Mouse (Mus musculus) T-helper 1 cell (primary cell): ENCODE measurements at regions not wholly inside any gene's neighbourhood (a gene's known extent, or its start where the extent isn't known, plus 50 kb on each side); places are given as distances from the start of the nearest gene placed in this dataset.

Experiments used
- in situ Hi-C: fragments of 300-600 bp; cut with MboI, MseI; formaldehyde crosslinking; loops from one replicate; pipeline ENCODE4 v1.15.1; 2025; ENCODE audit warnings: high pct_unique_total_duplicates

DNA sequence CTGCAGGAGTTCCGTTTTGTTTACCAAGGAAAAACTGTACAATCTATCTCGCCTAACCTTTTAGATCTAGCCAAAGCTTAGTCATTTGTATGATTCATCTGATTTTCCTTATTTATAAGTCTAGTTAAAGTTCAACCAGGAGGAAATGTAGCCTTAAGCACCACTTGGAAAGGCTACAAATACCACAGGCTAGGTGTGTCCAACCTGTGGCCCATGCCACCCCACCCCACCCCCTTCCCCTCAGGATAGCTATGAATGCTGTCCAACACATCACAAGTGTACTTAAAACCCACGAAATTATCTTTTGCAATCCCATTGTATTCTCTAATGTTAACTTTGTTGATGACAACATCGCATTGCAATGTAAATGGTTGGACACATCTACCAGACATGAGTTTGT, 102.9 kb upstream of the Klf14 start:
- in situ Hi-C loops = no loop called here

DNA sequence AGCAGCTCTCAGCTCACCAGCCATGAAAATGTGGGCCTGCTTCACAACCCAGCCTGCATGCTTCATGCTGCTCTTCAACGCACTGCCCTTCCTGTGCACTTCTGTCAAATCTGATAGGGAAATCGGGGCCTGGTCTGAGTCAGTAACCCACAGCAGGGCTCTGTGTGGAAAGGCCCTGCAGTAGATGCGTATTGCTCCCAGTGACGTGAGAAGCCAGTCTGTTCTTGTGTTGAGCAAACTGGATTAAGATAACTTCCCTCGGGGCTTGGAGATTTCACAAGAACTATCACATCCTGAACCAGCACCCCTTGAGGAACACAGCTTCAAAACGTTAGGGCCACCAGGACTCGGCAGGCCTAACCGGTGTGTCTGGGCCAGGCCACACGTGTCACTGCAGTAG, 106.5 kb upstream of the Klf14 start:
- in situ Hi-C loops = no loop called here

DNA sequence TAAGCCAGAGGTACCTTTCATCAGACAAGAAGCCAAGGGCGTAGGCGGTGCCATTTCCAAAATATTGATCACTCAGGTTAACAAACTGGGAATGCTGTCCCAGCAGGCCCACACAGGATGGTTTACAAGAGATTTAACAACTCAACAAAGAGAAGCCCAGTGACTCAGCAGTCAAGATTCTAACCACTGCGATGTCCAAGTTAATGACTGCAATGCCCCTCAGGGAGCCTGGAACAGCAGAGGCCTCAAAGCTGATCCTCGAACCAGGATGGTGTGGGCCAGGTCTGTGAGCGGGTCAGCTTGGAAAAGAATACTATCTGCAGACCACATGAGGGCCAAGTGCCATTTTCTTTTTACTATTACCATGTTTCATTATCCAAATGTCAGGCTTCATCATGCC, 108.0 kb upstream of the Klf14 start:
- in situ Hi-C loops = no loop called here

DNA sequence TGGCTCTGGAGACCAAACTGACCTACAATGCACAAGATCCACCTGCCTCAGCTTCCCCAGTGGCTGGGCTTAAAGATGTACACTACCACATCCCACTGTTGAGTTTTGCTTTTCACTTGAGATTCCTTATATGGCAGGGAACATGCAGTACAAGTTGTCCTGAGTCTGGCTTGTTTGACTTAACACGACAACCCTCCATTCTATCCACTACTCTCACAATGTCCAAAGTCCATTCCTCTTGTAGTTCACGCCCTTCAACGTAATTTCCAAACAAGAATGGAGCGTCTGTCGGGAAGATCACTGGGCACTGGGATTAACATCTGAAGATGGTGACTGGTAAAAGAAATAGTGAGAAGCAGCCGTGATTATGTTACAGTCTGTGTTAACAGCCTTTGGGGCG, 108.6 kb upstream of the Klf14 start:
- in situ Hi-C loops = no loop called here

DNA sequence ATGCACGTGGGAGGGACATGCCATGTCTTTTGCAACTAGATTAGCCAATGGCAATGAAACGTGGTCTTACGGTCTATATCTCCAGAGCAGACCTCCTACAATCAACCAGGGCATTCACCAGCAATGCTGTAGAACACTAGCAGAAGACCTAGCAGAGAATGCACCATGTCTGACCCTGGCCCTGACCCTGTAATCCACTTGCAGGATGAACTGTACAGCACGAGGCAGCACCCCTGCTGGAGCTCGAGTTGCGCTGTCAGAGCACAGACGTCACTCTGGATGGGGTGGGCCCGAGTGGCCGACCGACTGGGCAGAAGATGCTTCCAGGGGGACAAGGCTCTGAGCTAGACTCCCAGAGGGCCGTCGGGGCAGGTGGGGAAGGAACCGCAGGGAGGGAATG, 110.4 kb upstream of the Klf14 start:
- in situ Hi-C loops = no loop called here

DNA sequence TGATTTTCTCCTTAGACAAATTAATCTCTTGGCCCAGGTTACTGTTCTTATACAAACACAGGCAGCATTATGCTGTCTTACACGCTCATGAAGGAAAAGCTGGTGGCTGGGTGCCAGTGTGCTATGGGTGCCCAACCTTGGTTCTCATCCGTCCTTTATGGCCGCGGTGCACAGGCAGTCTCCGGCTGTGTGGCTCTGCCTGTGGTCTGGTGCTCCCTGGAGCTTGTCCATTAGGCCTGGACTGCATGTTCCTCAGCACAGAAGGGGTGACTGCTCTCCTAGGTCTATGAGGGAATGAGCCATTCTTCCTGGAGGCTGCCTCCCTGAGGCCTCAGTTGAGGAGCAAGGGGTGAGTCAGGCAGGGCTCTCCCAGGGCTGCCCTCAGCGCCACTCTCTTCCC, 111.7 kb upstream of the Klf14 start:
- in situ Hi-C loops = no loop called here

DNA sequence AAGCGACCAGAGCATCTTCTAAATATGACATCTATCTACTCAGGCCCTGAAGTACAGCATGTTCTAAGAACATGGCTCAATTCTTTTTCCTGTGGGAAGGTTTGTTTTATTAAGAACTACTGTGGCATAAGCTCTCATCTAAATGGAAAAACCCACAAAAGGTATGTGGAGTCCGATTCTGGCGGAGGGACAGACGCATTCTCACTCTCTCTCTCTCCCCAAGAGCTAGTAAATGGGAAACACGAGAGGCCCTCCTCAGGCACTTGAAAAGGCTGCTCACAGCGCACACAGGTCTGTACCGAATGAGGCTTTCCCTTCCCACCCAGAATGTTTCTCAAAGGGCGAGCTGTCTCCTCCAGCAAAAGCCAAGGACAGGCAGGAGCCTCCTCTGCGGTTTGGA, 112.1 kb upstream of the Klf14 start:
- in situ Hi-C loops = no loop called here

DNA sequence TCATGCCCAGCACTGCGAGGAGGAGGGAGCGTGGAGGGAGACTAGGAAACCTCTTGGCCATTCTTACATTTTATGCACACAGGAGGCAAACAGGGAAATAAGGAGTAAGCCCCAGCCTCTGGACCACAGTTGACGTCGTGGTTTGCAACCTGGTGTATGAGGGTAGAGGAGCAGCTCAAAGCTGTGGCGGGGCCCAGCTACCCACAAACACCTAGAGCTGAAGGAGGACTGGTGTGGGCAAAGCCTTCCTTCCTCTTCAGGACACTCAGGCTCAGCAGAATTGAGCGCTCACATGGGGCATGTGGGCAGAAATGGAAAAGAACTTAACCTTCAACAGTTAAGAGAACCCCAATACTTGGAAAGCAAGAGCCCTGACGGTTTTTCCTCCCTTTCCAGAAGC, 113.2 kb upstream of the Klf14 start:
- in situ Hi-C loops = no loop called here

DNA sequence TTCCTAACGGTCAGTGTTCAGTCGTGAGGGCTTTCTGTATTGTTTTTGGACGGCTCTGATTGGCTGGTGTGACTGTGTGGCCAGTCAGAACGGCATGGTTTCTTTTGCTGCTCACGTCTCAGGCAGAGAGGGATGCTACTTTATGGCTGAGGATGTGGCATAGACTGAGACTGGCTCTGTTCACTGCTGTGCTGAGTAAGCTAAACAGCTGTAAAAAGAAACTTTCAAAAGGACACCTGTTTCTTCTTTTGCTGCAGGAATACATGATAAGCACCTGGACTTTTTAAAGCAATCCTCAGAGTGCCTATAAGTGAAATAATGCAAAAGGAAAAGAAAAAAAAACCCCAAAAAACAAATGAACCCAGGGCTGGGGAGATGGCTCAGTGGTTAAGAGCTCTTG, 113.7 kb upstream of the Klf14 start:
- in situ Hi-C loops = no loop called here

DNA sequence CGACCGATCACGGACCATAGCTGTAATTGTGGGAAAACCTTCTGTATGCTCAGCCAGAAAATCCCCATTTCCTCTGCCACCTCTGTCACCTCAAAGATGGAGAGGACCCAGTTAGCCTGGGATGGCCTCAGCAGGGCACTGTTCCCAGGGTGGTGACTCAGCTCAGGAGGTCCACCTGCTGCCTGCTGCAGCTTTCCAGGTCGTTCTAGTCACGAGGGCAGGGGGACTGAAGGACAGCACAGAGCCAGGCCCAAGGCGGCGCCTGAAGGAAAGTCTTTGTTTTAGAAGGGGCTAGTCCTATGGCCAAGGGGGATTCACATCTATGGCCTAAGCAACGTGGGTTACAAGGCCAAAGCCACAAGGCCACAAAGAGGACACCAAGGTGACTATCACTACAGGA, 114.5 kb upstream of the Klf14 start:
- in situ Hi-C loops = no loop called here

DNA sequence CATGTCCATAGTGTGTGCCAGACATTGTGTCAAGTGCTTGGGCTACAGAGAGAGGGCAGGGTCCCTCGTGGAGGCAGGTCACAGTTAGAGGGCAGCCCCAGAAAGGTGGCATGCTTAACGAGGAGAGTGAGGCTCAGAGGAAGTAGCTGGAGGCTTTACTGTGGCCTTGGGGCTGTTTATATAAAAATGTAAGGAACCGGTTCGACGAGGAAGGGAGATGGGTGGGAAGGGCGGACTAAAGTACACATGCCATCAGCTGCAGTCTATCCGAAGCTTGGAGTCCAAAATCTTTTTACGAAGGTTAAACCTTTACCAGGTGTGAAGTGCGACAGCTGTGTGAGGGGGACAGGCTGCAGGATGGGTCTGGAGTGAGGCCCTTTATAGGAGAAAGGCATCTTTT, 115.5 kb upstream of the Klf14 start:
- in situ Hi-C loops = no loop called here

DNA sequence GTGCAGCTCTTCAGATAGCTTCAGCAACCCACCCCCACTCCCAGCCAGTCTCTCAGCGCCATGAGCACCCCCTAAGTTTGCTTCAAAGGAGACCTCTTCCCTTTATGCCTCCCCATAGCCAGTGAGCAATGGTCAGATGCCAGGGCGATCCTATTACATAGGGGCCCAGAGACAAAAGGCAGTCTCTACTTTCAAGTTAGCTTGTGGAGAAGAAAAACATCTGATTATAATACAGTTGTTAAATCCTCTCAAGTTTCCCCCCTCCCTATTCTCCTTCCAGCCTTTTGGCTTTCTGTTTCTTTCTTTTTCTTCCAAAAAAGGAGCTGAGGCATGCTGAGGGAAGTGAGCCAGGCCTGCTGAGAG, 116.3 kb upstream of the Klf14 start:
- in situ Hi-C loops = no loop called here

DNA sequence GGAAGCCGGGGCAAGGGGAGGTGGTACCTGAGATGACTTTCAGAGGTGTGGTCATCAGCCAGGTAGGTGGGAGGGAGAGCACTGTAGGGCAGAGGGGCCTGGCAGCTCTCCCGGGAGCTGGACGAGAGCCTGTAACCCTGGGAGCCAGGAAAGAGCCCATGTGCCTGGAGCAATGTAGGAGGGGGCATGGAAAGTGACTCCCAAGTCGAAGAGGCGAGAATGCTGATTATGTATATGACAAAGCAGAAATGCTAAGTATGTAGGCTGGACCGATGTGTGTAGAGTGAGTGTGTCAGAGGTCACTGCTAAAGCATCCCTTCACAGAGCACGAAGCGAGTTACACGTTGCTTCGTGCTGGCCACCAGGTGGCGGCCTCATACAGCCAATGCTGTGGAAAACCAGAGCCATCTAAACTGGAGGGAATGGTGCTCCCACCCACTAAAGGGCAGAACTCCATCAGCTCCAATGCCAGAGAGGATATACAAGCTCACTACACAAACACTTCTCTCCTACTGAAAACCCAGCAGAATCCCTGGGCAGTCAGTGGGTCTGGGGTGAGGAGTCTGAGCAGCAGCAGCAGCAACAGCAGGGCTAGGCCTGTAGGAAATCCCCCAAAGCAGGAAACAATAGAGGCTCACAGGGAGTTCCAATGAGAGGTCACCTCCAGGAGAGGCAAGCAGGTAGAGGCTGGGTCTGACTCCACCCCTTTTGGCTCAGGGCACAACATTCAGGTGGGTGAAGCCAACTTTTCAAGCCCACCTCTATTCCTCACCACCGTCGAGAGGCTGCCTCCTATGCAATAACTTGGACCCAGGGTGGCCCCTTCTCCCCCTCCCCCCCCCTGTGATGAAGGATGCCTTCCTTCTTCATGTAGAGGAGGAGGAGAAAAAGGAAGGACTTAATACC, 116.9 kb upstream of the Klf14 start:
- in situ Hi-C loops = no loop called here

DNA sequence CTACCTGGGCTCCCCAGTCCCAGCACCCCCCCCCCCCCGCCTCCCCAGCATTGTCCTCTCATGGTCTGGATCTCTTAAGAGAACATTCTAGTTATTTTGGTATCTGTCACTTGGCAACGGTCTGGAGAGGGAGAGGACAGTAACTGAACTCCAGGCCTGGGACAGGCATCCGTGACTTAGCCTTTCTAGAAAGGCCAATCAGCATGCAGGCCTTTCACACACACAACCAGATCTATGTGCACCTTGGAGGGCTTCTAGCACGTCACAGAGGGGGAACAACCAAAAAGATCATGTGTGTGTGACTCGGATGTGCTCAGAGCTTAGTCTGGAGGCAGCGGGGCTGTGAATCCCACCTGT, 117.6 kb upstream of the Klf14 start:
- in situ Hi-C loops = no loop called here

DNA sequence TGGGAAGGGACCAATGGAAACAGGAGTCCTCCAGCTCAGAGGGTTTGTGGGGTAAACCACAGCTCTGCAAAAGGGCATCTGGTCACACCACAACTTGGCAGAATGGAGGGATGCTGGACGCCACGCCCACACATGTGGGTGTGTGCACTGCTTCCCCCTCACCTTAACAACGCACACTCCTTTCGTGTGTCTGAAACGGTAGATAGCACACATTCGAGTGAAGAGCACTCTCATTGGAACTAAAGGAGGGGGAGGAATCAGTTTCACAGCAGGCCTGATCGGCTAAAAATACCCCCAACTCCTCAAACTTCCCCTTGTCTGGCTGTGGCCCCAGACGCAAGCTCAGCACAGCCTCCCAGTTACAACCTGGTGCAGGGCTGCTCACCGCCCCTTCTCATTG, 118.3 kb upstream of the Klf14 start:
- in situ Hi-C loops = no loop called here

DNA sequence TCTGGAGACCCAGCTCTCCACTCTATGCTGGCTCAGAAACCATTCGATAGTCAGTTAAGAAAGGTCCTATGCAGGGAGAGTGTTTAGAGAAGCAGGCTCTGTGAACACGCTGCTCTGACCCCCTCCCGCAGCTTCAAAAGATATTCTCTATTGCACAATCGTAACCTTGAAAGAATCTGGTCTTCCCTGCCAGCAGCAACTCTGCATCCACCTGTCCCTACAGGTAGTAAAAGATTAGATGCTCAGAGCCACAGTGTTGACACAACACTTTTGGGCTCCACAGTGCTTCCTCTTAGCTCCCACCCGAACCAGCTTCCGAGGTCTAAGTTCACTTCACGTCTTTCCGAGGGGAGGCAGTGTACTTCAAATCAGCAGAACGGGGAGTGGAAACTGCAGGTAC, 118.9 kb upstream of the Klf14 start:
- in situ Hi-C loops = no loop called here

DNA sequence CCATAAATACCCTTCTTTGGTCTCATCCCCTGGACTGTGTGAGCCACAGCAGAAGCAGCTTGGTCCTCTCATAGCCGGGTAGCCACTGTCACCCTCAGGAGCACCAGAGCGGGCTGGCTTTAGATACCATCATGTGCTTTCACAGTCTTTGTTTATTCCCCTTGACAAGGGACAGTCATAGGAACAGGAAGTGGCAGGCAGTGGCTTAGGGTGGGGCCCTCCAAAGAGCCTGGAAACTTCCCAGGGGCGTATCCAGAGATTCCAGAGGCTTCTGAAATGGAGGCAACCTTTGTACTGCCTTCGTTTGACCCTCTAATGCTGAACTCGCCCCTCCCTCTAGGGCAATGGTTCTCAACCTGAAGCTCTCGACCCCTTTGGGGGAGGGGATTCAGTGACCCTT, 119.5 kb upstream of the Klf14 start:
- in situ Hi-C loops = no loop called here

DNA sequence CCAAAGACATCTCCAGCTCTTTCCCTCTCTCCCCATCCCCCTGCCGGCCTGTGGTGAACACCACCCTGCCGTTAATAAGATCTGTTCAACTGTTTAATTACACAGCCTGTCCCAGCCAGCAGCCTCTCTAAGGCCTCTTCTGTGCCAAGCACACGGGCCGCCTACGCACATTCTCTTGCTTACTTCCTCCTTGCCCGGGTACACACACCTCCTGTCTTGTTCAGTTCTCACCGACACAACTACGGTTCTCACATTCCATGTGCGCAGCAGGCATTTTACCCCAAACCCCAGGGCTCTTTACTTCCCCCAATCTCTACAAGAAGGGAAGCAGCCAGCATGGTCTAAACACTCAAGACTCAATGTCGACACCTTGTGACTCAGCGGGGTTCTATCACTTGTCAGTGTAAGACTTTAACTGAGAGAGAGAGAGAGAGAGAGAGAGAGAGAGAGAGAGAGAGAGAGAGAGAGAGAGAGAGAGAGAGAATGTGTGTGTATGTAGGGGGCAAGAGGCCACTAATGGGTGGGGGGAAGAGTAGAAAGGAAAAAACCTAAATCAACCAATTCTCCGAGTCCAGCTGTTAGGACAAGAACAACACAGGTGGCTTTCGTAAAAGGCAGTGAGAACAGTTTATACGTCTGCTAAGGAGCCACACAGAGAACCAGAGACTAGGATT, 120.8 kb upstream of the Klf14 start:
- in situ Hi-C loops = loop anchor here (5.0 kb wide), 1 partner anchor 98 kb away; no protein-coding TSS in a partner anchor

DNA sequence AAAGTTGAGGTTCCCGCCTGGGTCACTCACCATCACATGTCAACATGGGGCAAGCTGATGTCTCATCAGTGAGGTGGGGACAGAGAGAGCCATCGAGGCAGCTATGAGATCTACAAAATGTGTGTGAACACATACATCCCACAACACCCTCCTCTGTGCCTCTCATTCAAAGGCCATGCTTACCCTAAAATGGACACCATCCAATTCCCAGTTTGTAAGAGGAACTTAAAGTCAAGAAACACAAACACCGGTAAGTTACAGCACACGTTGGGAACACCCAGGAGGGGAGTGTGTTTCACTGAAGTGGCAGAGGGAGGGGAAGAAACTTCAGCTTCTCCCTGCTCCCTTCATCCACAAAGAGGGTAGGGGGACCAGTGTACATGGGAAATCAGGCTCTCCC, 121.4 kb upstream of the Klf14 start:
- in situ Hi-C loops = loop anchor here (5.0 kb wide), 1 partner anchor 97 kb away; no protein-coding TSS in a partner anchor

DNA sequence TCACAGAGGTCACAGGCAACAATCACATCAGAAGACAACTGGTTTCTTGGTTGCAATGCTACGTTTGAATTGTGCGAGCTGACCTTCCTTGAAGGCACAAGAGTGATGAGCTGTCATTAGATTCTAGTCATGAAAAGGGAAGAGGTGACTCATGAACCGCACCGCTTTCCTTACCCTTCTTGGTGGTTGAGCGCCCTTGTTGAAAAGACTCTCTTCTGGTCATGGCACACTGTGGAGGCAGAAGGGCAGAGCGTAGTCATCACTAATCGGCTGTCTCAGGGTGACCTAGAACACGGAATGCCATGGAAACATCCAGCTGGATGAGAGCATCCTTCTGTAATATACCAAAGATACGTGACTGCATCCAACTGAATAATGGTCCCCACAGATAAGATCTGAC, 121.8 kb upstream of the Klf14 start:
- in situ Hi-C loops = loop anchor here (5.0 kb wide), 1 partner anchor 97 kb away; no protein-coding TSS in a partner anchor

DNA sequence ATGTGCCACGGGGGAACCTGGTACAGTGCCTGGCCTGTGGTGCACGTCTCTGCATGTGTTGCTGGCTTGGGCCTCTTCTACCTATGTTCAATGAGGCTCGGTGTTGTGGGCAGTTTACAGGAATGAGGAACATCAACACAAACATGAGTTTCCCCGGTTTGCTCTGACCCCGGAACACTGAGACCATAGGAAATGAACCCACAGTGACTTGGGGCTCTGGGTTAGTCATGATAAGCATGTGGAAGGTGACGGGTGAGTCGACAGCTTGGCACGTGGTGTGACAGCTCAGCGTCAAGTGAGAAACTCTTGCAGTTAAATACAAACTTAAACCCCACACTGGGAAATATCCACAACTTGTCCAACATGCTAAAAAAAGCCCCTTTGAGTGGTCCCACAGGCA, 122.4 kb upstream of the Klf14 start:
- in situ Hi-C loops = loop anchor here (5.0 kb wide), 1 partner anchor 96 kb away; no protein-coding TSS in a partner anchor

DNA sequence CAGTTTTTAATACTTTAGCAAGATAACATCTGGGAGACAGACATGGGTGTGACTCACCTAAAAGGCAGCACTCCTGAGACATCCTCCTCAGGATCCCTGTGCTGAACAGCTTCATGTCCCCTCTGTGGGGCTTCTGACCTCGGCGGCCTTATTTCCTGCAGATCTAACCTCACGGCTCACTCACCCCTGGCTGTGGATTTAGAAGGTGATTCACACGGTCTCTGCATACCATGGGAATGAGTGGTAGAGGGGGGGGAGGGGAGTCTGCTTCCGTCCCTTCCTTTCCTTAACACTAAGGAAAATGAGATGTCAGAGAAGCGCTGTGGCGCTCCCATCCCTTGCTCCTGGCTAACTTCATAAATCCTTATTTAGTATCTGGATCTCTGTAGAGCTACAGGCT, 123.1 kb upstream of the Klf14 start:
- in situ Hi-C loops = loop anchor here (5.0 kb wide), 1 partner anchor 95 kb away; no protein-coding TSS in a partner anchor
